Mouse (Mus musculus) left cerebral cortex, postnatal 14 days (tissue): ENCODE data around the gene Cela1. TPM values are rescaled to one million over a fixed set of nuclear protein-coding genes. Genes with fewer than 3 reads are reported as not detected.

Experiments used
- DNase-seq, 2 experiments: peaks; one replicate each; pipeline ENCODE4 v3.0.0; 2021 to 2022; ENCODE audit warnings: low spot score in 2 of 2, mixed read lengths in 1 of 2
- intact Hi-C: fragments of 180-260 bp; cut with DNase I; formaldehyde crosslinking; loops from one replicate; pipeline ENCODE4 v1.15.1; 2025
- total RNA-seq, 2 experiments: library from RNA; stranded (reverse); gene quantifications; 2 replicates each; pipeline ENCODE4 v1.2.3; 2021

Cela1 gene
- total RNA-seq, 2 experiments from 2014 or later = 2.7 to 3.7 TPM

DNA sequence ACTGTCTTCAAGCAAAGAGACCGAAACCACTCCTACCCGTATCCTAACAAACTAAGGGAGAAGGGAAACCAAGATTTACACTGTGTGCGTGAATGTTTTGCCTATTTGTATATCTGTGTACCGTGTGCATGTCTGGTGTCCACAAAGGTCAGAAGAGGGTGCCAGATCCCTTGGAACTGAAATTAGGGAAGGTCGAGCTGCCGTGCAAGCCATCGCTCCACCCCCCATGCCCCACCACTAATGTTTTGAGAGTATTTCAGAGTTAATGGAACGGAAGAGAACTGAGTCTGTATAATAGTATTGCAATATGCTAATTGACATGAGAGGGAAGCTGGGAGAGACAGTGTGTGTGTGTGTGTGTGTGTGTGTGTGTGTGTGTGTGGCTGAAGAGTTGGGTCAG, 10.0 kb downstream of the Cela1 start:
- no peak for DNase-seq
- intact Hi-C loops = no loop called here

GRCm38 (mm10) chr15:100676521-100676920, 11.2 kb downstream of the Cela1 start:
- DNase-seq = no peak
- intact Hi-C loops = no loop called here

DNA sequence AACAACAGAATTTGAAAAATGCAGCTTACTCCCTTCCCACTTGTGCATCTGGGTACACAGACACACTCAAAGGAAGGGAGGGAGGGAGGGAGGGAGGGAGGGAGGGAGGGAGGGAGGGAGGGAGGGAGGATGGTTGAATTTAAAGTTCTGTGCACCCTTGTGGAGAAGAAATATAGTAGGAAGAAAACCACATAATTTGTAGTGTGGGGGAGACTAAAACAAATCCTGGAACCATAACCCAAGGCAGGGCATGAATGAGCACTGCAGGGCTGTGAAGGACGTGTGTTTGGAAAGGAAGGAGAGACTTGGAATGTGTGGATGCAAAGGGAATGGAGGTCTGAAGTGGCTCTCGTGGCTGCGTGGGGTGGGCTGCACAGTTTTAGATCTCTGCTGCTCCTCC, 12.2 kb downstream of the Cela1 start:
- DNase-seq = no peak
- intact Hi-C loops = no loop called here

- intact Hi-C loops = no loop called here
- no peak for DNase-seq
Observed at GRCm38 (mm10) chr15:100674566-100674965, 13.2 kb downstream of the Cela1 start.

- DNase-seq = peak in 1 of 2 experiments; percentile 22
- intact Hi-C loops = no loop called here
Observed at GRCm38 (mm10) chr15:100673585-100674391, 13.9 kb downstream of the Cela1 start.

DNA sequence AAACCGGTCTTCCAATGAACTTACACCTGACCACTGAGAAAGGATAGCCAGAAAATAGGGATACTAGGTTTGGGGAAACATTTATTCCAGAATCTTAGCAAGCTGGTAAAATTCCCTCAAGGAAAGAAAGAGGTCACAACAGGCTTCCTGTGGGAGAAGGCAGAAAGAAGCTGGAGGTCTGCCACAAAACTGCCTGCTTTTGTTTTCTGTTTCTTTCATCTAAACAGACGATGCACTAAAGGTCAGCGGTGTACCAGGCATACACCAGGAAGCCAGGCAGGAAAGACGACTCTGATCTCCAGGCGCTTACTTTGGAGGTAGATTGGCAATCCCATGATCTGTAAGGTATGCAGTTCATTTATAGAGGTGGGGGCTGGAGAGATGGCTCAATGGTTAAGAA, 16.9 kb downstream of the Cela1 start:
- no peak for DNase-seq
- intact Hi-C loops = no loop called here

GRCm38 (mm10) chr15:100670004-100670403, 17.7 kb downstream of the Cela1 start:
- intact Hi-C loops = no loop called here

GRCm38 (mm10) chr15:100669337-100669736, 18.4 kb downstream of the Cela1 start, which contains the start of gene Bin2:
TSS of gene Bin2 (minus strand) at chr15:100669553.
- intact Hi-C loops = no loop called here
- DNase-seq = peak in 1 of 2 experiments; percentile 35

More at GRCm38 (mm10) chr15:100670004-100670403, 17.7 kb downstream of the Cela1 start:
- no peak for DNase-seq

DNA sequence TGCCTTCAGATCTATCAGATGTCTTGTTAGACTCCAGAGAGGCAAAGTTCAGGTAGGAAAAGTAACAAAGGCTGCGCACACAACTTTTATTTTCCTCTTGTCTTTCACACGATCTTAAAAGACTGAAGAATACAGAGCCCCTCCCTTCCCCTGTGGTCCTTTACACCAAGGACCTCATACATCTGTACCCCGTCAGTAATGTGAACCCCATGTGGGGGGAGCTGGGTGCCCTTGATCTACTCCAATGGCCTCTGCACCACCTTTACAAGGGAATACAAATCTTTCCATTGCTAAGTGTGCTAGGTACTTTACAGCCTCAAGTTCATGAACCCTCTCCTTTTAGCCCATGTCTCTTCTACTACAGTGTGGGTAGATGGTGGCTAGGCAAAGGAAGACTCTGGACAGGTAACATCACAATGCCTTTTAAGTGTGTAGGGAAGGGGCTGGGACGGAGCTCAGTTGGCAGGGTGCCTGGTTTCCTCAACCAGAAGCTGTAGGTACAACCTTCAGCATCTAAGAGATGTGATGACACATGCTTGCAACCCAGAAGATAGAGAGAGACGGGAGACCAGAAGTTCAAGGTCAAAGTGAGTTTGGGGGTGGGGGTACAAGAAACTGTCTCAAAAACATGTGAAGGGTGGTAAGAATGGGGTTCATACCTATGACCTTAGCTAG, 19.7 kb downstream of the Cela1 start:
- intact Hi-C loops = no loop called here
- DNase-seq = no peak

- no peak for DNase-seq
- intact Hi-C loops = no loop called here
Observed at GRCm38 (mm10) chr15:100667420-100667819, 20.3 kb downstream of the Cela1 start.

DNA sequence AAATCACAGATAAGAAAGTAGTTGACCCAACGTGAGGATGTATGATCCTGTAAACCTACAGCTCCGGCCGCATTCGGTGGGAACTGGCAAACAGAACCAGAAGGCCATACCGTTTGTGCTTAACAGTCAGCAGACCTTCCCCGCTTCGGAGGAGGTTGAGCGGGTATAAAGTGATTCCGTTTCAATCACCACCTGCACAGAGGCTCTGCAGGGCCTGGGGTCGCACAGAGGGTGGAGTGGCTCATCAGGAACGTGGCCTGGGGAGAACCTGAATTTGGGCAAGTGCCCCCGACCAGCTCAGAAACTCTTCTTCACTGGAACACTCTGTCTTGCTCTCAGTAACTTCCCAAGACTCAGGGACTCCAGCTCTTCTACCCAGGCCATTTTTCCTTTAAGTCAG, 20.9 kb downstream of the Cela1 start:
- intact Hi-C loops = no loop called here

DNA sequence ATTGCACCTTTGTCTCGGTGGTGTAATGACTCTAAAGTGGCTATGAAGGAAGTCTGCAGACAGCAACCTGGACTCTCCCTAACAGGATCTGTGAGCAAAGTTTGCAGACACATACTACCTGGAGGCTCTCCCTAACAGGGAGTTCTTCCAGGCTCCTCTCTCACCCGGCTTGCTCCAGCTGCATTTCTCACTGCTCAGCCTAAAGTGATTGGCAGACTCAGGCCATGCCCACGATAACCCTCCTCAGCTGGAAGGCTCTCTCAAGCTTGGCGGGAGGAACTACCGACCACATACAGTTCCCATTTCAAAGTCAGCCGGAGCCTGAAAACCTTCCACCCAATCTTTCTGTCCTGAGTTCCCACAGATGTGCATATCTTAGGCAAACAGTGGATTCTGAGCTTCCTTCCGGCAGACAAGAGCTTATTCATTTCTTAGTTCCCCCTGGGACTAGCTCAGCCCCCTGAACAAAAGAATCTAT, 21.5 kb downstream of the Cela1 start:
- intact Hi-C loops = no loop called here
- no peak for DNase-seq

More for the DNA sequence above, 20.9 kb downstream of the Cela1 start:
- DNase-seq = no peak

GRCm38 (mm10) chr15:100665411-100666218, 22.1 kb downstream of the Cela1 start:
- no peak for DNase-seq
- intact Hi-C loops = no loop called here

DNA sequence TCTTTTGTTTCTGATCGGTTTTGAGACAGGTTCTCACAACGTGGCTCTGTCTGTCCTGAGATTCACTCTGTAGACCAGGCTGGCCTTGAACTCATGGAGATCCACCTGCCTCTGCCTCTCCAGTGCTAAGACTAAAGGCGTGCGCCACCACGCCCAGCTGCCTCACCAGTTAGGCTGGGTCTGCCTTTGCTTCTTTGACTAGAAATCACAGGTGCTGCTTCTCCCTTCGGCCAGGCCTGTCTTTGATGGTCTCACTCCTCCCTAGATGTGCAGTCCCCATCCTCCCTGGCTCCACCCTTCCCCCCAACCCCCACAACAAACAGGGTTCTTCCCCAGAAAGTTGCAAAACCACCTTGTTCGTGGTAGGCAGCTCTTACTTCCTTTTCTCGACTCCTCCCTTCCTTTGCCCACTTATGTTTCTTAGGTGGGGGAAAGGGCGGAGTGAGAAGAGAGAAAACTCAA, 22.9 kb downstream of the Cela1 start:
- DNase-seq = no peak
- intact Hi-C loops = no loop called here

DNA sequence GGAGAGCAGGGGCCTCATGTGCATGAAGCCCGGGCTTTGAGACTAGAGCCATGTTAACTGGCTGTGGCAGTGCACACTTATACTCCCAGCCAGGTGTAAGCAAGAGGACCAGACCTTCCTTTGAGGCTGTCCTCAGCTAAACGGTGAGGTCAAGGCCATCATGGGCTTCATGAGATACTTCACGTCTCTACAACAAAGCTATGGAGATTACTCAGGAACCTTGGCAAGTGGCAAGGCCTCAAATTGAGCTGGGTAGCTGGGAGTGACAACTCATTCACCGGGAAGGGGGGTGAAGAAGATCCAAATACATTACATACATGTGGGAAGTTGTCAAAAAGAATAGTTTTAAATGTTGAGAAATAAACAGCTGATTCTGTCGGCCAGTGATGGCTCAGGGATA, 26.9 kb downstream of the Cela1 start:
- intact Hi-C loops = no loop called here
- no peak for DNase-seq

DNA sequence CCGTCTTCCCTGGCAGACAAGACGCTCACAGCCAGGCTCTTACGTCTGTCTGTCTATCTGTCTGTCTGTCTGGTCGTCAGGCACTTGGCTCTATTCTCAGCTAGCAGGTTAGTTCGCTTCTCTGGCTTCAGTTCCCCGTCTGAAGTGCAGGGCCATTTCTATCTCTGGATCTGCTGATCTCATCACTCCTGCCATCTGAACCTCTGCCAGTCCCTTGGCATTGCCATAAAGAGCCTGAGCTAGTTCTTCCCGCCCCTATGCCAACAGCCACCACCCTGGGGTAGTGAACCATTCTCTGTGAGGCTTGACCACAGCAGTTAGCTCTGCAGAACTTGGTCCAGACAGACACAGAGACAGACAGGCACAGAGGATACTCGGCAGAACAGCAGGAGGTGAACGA, 27.4 kb downstream of the Cela1 start:
- intact Hi-C loops = no loop called here
- DNase-seq = peak; percentile 39 to 58

DNA sequence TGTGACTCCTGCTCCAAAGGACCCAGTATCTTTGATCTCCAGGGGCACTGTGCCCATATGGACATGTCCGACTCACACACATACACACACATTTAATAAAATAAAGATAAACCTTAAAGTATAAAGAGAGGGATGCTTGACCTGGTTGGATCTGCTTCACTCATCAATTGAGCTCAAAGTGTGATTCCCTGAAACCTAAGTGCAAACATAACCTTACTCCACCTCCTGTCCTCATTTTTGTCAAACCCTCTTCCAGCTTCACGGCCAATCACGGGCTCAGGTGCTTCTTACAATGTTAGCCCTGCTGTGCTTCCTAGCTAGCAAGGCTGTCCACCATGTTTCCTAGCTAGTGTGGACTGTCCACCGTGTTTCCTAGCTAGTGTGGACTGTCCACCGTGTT, 32.5 kb downstream of the Cela1 start:
- no peak for DNase-seq
- intact Hi-C loops = no loop called here

DNA sequence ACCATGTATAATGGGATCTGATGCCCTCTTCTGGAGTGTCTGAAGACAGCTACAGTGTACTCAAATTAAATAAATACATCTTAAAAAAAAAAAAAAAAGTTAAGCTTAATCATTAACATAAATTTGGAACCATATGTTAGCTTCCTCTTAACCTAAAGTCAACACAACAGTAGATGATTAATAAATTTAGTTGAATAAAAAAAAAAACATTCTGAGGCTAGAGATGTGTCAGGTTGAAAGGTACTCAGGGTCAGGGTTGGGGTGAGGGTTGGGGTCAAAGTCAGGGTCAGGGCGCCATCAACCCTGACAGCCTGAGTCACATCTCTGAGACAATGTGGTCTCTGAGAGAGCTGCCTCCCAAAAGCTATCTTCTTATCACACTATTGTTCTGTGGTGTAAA, 33.5 kb downstream of the Cela1 start:
- no peak for DNase-seq
- intact Hi-C loops = no loop called here

DNA sequence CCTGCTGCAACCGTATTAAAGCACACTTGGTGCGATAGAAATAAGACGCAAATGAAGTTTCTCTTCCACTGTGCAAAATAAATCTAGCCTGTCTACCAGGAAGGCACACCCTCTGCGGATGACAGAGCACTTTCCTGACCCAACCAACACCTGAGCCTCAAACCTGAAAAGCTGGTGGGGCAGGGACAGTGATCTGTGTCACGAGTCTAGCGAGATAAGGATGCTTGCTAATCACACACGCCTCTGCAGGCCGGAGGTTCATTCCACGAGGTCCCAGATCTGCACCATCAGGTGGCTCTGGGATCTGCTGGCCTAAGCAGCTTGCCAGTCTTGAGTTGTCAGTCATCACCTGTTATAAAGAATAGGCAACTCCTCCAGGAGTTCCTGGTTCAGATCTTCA, 36.1 kb downstream of the Cela1 start:
- intact Hi-C loops = no loop called here
- DNase-seq = no peak

GRCm38 (mm10) chr15:100650111-100650510, 37.6 kb downstream of the Cela1 start:
- intact Hi-C loops = no loop called here
- no peak for DNase-seq
